Mouse (Mus musculus): ENCODE data around the gene Hils1.
"Not testable (repeated sequence)": the region's sequence is repeated elsewhere in the genome, so short reads cannot be mapped to it uniquely, and the experiment has no call there.

Hils1 gene

GRCm38 (mm10) chr11:95006525-95007219, 39.3 kb downstream of the Hils1 start:
- DNase-seq = peak; percentile 63

- DNase-seq = no peak
These were observed 40.0 kb downstream of the Hils1 start for GRCm38 (mm10) chr11:95007418-95007817.

GRCm38 (mm10) chr11:95008661-95009628, 41.6 kb downstream of the Hils1 start:
- DNase-seq = no peak

DNA sequence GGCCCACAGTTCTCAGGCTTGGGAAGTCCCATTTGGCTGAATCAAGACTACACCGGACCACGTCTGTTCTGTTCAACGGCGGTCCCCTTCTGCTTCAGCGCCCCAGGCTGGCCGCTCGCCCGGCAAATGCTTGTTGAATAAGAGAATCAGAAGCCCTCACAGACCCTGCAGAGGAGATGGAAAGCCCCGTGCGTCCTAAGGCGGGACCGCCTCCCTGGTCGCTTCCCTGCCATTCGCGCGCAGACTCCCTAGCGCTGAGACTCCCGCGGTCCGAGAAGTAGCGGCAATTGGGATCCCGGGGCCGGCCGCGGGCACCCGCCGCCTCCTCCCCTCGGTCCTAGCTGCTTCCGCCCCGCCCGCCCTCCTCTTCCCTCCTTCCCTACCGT, 42.2 kb downstream of the Hils1 start, which contains the start of gene Samd14:
Gene Samd14 (plus strand): TSS at position 251 of the 386 bp plus-strand sequence.
- DNase-seq = peak; percentile 74

DNA sequence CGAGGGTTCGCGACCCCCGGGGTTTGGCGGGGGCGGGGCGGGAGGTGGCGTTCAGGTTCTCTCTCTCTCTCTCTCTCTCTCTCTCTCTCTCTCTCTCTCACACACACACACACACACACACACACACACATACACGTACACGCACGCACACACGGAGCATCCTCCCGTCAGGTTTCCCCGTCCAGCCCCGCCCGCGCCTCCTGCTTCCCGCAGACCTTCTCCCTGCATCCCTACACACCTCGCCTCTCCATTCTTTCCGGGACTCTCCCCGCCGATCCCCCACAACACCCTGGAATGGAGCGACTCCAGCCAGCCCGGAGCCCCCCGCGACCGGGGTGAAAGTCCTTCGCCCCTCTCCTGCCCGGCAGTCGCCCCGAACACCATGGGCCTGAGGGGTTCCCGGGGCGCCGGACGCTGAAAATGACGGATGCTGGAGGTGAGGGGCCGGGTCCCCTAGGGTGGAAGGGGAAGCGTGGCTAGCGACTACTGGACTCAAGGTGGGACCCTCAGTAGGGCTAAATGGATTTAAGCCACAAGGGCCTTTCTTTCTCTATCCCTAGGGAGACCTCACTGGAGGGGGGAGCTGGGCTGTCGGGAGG, 42.8 kb downstream of the Hils1 start:
- DNase-seq = peak; percentile 73

DNA sequence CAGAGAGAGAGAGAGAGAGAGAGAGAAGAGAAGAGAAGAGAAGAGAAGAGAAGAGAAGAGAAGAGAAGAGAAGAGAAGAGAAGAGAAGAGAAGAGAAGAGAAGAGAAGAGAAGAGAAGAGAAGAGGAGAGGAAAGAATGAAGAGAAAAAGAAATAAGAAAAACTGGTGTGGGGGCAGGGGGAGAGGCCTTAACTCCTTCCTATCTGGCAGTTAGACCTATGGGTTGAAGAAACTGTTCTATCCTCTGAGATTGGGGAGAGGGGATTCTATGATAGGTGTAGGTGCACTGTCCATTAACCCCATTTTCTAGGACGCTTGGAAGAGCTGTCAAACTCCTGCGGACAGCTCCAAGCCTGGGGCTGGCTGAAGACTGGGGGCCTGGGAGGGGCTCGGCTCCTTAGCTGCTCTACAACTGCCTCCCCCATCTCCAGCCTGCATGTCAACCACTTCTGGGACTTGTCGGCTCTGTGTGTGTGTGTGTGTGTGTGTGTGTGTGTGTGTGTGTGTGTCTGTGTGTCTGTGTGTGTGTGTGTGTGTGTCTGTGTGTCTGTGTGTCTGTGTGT, 43.5 kb downstream of the Hils1 start:
- not testable (repeated sequence) for DNase-seq

GRCm38 (mm10) chr11:95011416-95011815, 44.0 kb downstream of the Hils1 start:
- DNase-seq = no peak

DNA sequence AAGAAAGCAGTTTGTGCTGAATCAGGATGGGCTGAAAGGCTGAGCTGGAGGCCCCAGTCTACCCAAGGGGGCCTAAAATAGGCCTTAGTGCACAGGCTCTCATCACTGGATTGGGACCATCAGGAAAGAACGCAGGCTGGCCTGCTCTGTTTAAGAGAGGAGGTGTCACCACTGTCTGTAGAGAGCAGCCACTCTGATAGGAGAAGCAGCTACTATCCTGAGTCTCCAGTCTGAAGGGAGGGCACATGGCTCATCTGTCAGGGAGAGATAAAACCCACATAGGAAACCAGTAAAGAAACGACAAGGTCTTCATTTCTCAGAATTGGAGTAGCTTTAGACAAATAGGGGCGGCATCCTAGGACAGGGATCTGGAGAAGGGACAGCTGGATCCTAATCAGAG, 44.7 kb downstream of the Hils1 start:
- no peak for DNase-seq

- DNase-seq = no peak
These were observed 45.1 kb downstream of the Hils1 start for GRCm38 (mm10) chr11:95012487-95012886.

DNA sequence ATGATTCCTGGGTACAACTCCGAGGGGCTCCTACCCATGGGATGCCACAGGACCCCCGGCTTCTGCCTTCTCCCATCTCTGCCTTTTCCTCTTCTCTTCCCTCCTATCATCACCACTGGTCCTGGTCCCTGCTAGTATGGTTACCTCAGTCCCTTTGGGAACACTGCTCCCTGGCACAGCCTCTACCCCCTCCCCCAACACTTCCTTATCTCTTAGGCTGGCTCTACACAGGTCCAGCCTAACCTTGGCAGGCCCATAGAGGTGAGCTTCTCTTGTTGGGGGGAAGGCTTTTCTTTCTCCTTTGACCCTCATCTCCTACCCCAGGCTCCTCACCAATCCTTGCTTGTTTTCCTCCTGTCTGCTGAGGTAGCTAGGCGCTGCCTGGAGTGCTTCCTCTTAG, 48.1 kb downstream of the Hils1 start:
- no peak for DNase-seq

Data from cerebellum, adult 8-10 months (tissue).